Mouse (Mus musculus): Measurements from ENCODE around the gene Vgll4. TPM values are rescaled to one million over a fixed set of nuclear protein-coding genes. Genes with fewer than 3 reads are reported as not detected.
A peak's percentile ranks its signal among the peaks of the same experiment; 100 is the strongest.

The Vgll4 gene
- polyA plus RNA-seq, 1 experiment, result 39.7 TPM

DNA sequence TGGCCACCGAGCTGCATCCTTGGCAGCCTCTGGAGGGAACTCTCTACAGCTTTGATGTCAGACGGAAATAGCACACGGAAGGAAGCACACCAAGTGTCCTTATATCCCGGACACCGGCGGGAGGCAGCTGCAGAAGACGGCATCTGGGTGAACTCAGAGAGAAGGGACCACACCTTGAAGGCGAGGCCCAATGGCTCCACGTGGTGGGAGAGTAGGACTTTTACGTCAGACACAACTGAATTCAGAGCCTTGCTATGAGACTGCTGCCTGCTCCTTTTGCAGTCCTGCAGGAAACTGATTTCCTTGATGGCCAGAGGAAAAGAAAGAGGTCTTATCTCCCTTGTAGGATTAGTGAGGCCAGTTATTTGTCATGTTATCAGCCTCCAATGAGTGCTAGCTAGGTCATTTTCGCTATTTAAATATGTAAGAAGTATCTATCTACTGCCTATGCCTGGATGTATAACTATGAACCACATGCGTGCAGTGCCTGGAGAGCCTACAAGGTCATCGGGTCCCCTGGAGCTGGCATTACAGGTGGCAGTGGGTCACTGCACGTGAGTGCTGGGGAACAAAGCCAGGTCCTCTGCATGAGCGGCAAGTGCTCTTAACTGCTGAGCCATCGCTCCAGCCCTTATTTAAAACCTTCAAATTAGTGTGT, 28.7 kb upstream of the Vgll4 start:
- no peak for DNase-seq (ENCODE audit: low read depth)
- TF ChIP-seq CTCF (IDR thresholded peaks at IDR 0.05; ENCODE audit: borderline replicate concordance, extremely low read depth, insufficient read depth, insufficient read length), result no peak
- no peak for TF ChIP-seq POLR2A (IDR thresholded peaks at IDR 0.05; ENCODE audit: borderline replicate concordance, extremely low read depth, insufficient read depth, insufficient read length, poor library complexity, severe bottlenecking)

- TF ChIP-seq CTCF (IDR thresholded peaks at IDR 0.05; ENCODE audit: borderline replicate concordance, extremely low read depth, insufficient read depth, insufficient read length) (no peak), POLR2A (IDR thresholded peaks at IDR 0.05; ENCODE audit: borderline replicate concordance, extremely low read depth, insufficient read depth, insufficient read length, poor library complexity, severe bottlenecking) (no peak)
- no peak for DNase-seq (ENCODE audit: low read depth)
Measured at GRCm38 (mm10) chr6:114997471-114997870, 27.7 kb upstream of the Vgll4 start.

- no peak for TF ChIP-seq POLR2A (IDR thresholded peaks at IDR 0.05; ENCODE audit: borderline replicate concordance, extremely low read depth, insufficient read depth, insufficient read length, poor library complexity, severe bottlenecking)
- peak; percentile 17 for DNase-seq (ENCODE audit: low read depth)
Measured at GRCm38 (mm10) chr6:114996910-114997309, 27.1 kb upstream of the Vgll4 start.

GRCm38 (mm10) chr6:114994079-114994478, 24.3 kb upstream of the Vgll4 start:
- no peak for DNase-seq (ENCODE audit: low read depth)

DNA sequence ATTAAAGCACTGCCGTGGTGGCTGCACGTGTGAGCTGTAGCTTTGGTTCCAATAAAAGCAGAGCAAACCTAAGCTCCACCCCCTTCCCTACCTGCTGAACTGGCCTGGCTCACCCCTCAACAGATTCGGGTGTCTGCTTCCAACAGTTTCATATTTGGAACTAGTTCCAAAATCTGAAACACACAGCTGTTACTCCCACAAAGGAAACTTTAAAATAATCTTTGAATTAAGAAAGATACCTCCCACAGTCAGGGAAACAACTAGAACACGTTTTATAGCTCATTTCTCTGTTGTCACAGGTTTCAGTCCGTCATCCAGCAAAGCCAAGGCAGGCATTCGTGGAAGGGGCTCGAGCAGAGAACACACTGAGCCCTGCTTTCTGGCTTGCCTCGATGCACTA, 23.9 kb upstream of the Vgll4 start:
- TF ChIP-seq CTCF (IDR thresholded peaks at IDR 0.05; ENCODE audit: borderline replicate concordance, extremely low read depth, insufficient read depth, insufficient read length) (no peak), POLR2A (IDR thresholded peaks at IDR 0.05; ENCODE audit: borderline replicate concordance, extremely low read depth, insufficient read depth, insufficient read length, poor library complexity, severe bottlenecking) (no peak)
- no peak for DNase-seq (ENCODE audit: low read depth)

More at GRCm38 (mm10) chr6:114994079-114994478, 24.3 kb upstream of the Vgll4 start:
- TF ChIP-seq CTCF (IDR thresholded peaks at IDR 0.05; ENCODE audit: borderline replicate concordance, extremely low read depth, insufficient read depth, insufficient read length), result no peak
- TF ChIP-seq POLR2A (IDR thresholded peaks at IDR 0.05; ENCODE audit: borderline replicate concordance, extremely low read depth, insufficient read depth, insufficient read length, poor library complexity, severe bottlenecking), result no peak

GRCm38 (mm10) chr6:114991909-114992308, 22.1 kb upstream of the Vgll4 start:
- DNase-seq (ENCODE audit: low read depth), result no peak
- no peak for TF ChIP-seq CTCF (IDR thresholded peaks at IDR 0.05; ENCODE audit: borderline replicate concordance, extremely low read depth, insufficient read depth, insufficient read length)
- no peak for TF ChIP-seq POLR2A (IDR thresholded peaks at IDR 0.05; ENCODE audit: borderline replicate concordance, extremely low read depth, insufficient read depth, insufficient read length, poor library complexity, severe bottlenecking)

- TF ChIP-seq POLR2A (IDR thresholded peaks at IDR 0.05; ENCODE audit: borderline replicate concordance, extremely low read depth, insufficient read depth, insufficient read length, poor library complexity, severe bottlenecking), result no peak
- DNase-seq (ENCODE audit: low read depth), result no peak
Measured at GRCm38 (mm10) chr6:114988619-114988980, 18.8 kb upstream of the Vgll4 start.

DNA sequence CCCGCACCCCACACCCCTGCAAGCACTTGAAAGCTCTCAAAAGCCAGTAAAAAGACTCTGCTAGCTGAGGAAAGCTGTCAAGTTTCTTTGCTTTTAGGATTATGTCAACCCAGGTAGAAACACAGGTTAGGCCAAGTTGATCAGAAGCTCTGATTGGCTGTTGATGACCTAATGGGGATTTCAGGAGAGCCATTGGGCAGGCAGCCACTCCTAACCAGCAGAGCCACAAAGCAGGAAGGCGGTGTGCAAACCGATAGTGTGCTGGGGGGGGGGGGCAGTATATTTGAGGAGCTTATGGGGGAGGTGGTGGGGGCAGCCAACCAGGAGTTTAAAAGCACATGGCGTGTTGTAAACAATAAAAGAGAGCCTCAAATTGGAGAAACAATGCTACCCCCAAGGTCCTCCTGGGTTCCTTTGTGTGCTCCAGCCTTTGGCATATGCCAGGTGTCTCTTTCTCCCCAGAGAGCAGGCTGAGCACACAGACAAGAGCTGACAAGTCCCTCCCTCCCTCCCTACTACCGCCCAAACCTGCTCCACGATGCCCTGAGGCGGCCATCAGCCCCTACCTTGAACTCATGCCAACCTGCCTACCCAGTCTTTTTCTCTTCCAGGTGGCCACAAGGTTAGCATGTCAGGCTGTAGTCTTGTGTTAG, 18.3 kb upstream of the Vgll4 start:
- no peak for TF ChIP-seq CTCF (IDR thresholded peaks at IDR 0.05; ENCODE audit: borderline replicate concordance, extremely low read depth, insufficient read depth, insufficient read length)
- TF ChIP-seq POLR2A (IDR thresholded peaks at IDR 0.05; ENCODE audit: borderline replicate concordance, extremely low read depth, insufficient read depth, insufficient read length, poor library complexity, severe bottlenecking), result no peak
- DNase-seq (ENCODE audit: low read depth), result peak; percentile 38

GRCm38 (mm10) chr6:114982671-114983070, 12.9 kb upstream of the Vgll4 start:
- TF ChIP-seq CTCF (IDR thresholded peaks at IDR 0.05; ENCODE audit: borderline replicate concordance, extremely low read depth, insufficient read depth, insufficient read length), result no peak
- no peak for TF ChIP-seq POLR2A (IDR thresholded peaks at IDR 0.05; ENCODE audit: borderline replicate concordance, extremely low read depth, insufficient read depth, insufficient read length, poor library complexity, severe bottlenecking)
- DNase-seq (ENCODE audit: low read depth), result no peak

DNA sequence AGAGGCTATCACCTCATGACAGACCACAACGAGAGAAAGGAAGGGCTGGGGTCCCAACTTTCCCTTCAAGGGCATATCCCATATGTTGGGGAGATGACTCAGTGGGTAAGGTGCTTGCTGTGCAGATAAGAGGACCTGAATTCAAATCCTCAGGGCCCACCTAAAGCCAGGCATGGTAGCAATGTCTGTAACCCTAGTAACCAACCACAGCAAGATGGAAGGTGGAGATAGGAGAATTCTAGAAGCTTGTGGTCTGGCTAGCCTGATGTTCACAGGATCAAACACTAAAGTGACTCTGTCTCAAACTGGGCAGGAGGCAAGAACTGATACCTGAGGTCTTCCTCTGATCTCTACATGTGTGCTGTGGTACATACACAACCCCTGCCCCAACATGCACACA, 9.9 kb upstream of the Vgll4 start:
- no peak for DNase-seq (ENCODE audit: low read depth)
- TF ChIP-seq CTCF (IDR thresholded peaks at IDR 0.05; ENCODE audit: borderline replicate concordance, extremely low read depth, insufficient read depth, insufficient read length) (no peak), POLR2A (IDR thresholded peaks at IDR 0.05; ENCODE audit: borderline replicate concordance, extremely low read depth, insufficient read depth, insufficient read length, poor library complexity, severe bottlenecking) (no peak)

DNA sequence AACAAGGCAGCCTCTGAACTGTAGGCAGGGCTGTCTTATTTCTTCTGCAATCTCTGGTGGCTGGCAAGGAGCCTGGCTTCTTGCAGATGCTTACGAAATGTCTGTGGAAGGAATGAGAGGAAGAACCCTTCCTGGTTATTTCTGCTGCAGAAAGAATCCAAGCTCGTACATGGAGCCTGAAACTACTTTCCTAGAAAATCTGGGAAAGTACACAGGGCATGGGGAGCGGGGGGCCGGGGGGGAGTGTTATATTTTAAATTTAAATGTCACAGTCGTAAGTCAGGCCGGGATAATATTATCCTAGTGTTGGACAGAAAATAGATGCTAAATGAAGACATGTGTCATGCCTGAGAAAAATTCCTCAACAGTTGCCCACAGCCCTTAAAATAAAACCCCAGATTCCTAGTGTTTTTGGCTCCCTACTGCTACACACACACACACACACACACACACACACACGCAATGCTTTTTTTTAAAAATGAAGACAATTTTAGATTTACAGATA, 7.2 kb upstream of the Vgll4 start:
- DNase-seq (ENCODE audit: low read depth), result no peak
- TF ChIP-seq POLR2A (IDR thresholded peaks at IDR 0.05; ENCODE audit: borderline replicate concordance, extremely low read depth, insufficient read depth, insufficient read length, poor library complexity, severe bottlenecking) (no peak), CTCF (IDR thresholded peaks at IDR 0.05; ENCODE audit: borderline replicate concordance, extremely low read depth, insufficient read depth, insufficient read length) (no peak)

- TF ChIP-seq CTCF (IDR thresholded peaks at IDR 0.05; ENCODE audit: borderline replicate concordance, extremely low read depth, insufficient read depth, insufficient read length), result no peak
- no peak for DNase-seq (ENCODE audit: low read depth)
Measured at GRCm38 (mm10) chr6:114974331-114974730, 4.5 kb upstream of the Vgll4 start.
